Comparison of ENCODE assay signal across 10 mouse cellular contexts in genomic region chr14:101869145-101869544, GRCm38 (mm10).
DNase-seq lines count a peak whose midpoint lies in the region; TF ChIP-seq lines count a peak whose summit lies in the region.
"Had no signal": no experiment of that assay in that cellular context is flagged by ENCODE, and none has a peak within 500 bp of the region (broad histone marks: within the 10 kb centered on the region; RNA-seq: fewer than 3 reads in every experiment).

No protein-coding gene starts in this region.

- peak overlapping the region; percentile 17 for H3K4me3 ChIP-seq in myocyte
- H3K4me3 ChIP-seq: erythroblast, embryonic 14.5 days had no signal

- DNase-seq in adrenal gland, postnatal 10 days = peak; percentile 46
- no peak for DNase-seq in adrenal gland, postnatal 4 days (ENCODE audit: low spot score in 2 of 2)
- DNase-seq in gastrocnemius, postnatal 10 days = peak; percentile 59
- DNase-seq in heart, postnatal 36 days = peak; percentile 63 to 65
- DNase-seq in cerebellum, adult 8-10 months = no peak
- DNase-seq in B cell, adult 2 months = no peak
- DNase-seq in embryo, embryonic 10.5 days (ENCODE audit: low spot score) = no peak
- DNase-seq: right cerebral cortex, postnatal 4 days had no signal

- no peak overlapping the region for H3ac ChIP-seq in myocyte (ENCODE audit: control insufficient read depth, insufficient read length)

- TF ChIP-seq POLR2A in myocyte (IDR thresholded peaks at IDR 0.05; ENCODE audit: insufficient read length, low read depth) = no peak

- peaks cover 37% of the 10 kb centered on the region for H3K79me2 ChIP-seq in myocyte (ENCODE audit: control insufficient read depth, insufficient read depth)

- H3K4me2 ChIP-seq in myocyte (ENCODE audit: low read depth) = peak overlapping the region; percentile 97

- intact Hi-C loops in heart, postnatal 36 days (cut with DNase I) = no loop called here

- H3K36me3 ChIP-seq in myocyte (ENCODE audit: control insufficient read depth, insufficient read depth) = no peaks in the 10 kb centered on the region

- no peaks in the 10 kb centered on the region for H3K27me3 ChIP-seq in myocyte (ENCODE audit: control insufficient read depth, insufficient read depth, insufficient read length)

TF ChIP-seq in myocyte, 11 proteins besides CTCF, POLR2A, EP300 and RAD21:
- TF ChIP-seq TCF3 (IDR thresholded peaks at IDR 0.05; ENCODE audit: insufficient read length, low read depth) (peak; percentile 80), E2F4 (IDR thresholded peaks at IDR 0.05; ENCODE audit: insufficient read depth) (no peak), SRF (IDR thresholded peaks at IDR 0.05; ENCODE audit: control insufficient read depth, insufficient read length, low read depth) (no peak), CEBPB (IDR thresholded peaks at IDR 0.05; ENCODE audit: insufficient read depth, poor library complexity, severe bottlenecking) (no peak), MYOG (IDR thresholded peaks at IDR 0.05; ENCODE audit: control insufficient read depth in 1 of 3, insufficient read depth in 1 of 3, insufficient read length in 2 of 3, low read depth in 2 of 3) (peak; percentile 78 to 98 (median 81)), REST (IDR thresholded peaks at IDR 0.05; ENCODE audit: insufficient read depth, insufficient read length) (no peak), POLR2AphosphoS2 (IDR thresholded peaks at IDR 0.05; ENCODE audit: insufficient read length, low read depth) (no peak), MAX (IDR thresholded peaks at IDR 0.05; ENCODE audit: low read depth) (peak; percentile 6), MYOD1 (IDR thresholded peaks at IDR 0.05; ENCODE audit: control insufficient read depth in 1 of 3, insufficient read length in 2 of 3, low read depth in 2 of 3) (peak in 2 of 3 experiments; percentile 79 to 94), TCF12 (IDR thresholded peaks at IDR 0.05; ENCODE audit: insufficient read depth, poor library complexity, severe bottlenecking) (peak; percentile 88), USF1 (IDR thresholded peaks at IDR 0.05; ENCODE audit: low read depth) (peak; percentile 42)
TF ChIP-seq in myocyte: peak in this region for 6.

Comparison
In these comparisons a context has a peak if more than half of its experiments do, and no peak if none do; other contexts are left out.
1. DNase-seq: peak in adrenal gland, postnatal 10 days (single experiment), gastrocnemius, postnatal 10 days (single experiment) and heart, postnatal 36 days (2 of 2); none in adrenal gland, postnatal 4 days (0 of 2), cerebellum, adult 8-10 months (single experiment), B cell, adult 2 months (0 of 2) and embryo, embryonic 10.5 days (single experiment).